Mouse (Mus musculus) hindbrain, embryonic 13.5 days (tissue): ENCODE measurements at regions not wholly inside any gene's neighbourhood (a gene's known extent, or its start where the extent isn't known, plus 50 kb on each side); places are given as distances from the start of the nearest gene placed in this dataset.

Experiments
- ATAC-seq: fragments of 200-750 bp; cut with Nextera tagmentation; 2 replicates; pipeline ENCODE4 v1.8.0; 2017; ENCODE audit warnings: moderate TSS enrichment; ENCODE audit not compliant: low FRiP score
- H3K27ac ChIP-seq: fragments of 300-500 bp; sonication (generic); 2 replicates; pipeline ENCODE4 v1.5.1; 2015; ENCODE audit warnings: inconsistent platforms, mild to moderate bottlenecking, moderate library complexity
- H3K27me3 ChIP-seq: fragments of 300-500 bp; sonication (generic); 2 replicates; pipeline ENCODE4 v1.6.1; 2015; ENCODE audit warnings: mild to moderate bottlenecking, inconsistent platforms
- H3K36me3 ChIP-seq: fragments of 300-500 bp; sonication (generic); 2 replicates; pipeline ENCODE4 v1.6.1; 2015; ENCODE audit warnings: mild to moderate bottlenecking, inconsistent platforms
- H3K4me1 ChIP-seq: fragments of 300-500 bp; sonication (generic); replicated peaks from 2 replicates; pipeline ENCODE4 v1.6.1; 2015; ENCODE audit warnings: inconsistent platforms
- H3K4me2 ChIP-seq: fragments of 300-500 bp; sonication (generic); 2 replicates; pipeline ENCODE4 v1.6.1; 2015; ENCODE audit warnings: inconsistent platforms, mild to moderate bottlenecking, moderate library complexity
- H3K4me3 ChIP-seq: fragments of 300-500 bp; sonication (generic); 2 replicates; pipeline ENCODE4 v1.5.1; 2015; ENCODE audit warnings: mild to moderate bottlenecking, inconsistent platforms
- H3K9ac ChIP-seq: fragments of 300-500 bp; sonication (generic); 2 replicates; pipeline ENCODE4 v1.6.1; 2015; ENCODE audit warnings: mild to moderate bottlenecking, inconsistent platforms
- H3K9me3 ChIP-seq: fragments of 300-500 bp; sonication (generic); 2 replicates; pipeline ENCODE4 v1.6.1; 2016; ENCODE audit warnings: inconsistent platforms
- WGBS: fragments of 180-500 bp; shearing (Covaris S2); methylation state at CpG from one replicate; pipeline ENCODE4 v1.1.7; 2015; 5-methylcytosine and 5-hydroxymethylcytosine counted together

DNA sequence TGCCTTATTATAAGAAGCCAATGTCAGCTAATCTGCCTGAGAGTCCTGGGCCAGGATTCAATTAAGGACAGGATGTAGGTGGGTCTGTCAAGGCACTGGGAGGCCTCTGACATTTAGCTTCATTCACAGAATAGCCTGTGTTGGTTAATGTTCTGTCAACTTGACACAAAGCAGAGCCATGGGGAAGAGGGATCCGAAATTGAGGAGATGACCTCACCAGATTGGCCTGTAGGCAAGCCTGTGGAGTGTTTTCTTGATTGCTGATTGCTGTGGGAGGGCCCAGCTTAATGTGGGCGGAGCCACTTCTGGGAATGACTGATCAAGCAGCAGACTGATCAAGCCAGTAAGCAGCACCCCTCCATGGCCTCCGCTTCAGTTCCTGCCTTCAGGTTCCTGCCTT, 548.5 kb downstream of the Dok5 start:
- peaks cover 10% of the 10 kb centered on the region; the same call in 1 of the 2 replicates for H3K9me3 ChIP-seq
- H3K27me3 ChIP-seq = no peaks in the 10 kb centered on the region
- no peak overlapping the region for H3K4me3 ChIP-seq
- H3K9ac ChIP-seq = no peak overlapping the region
- H3K27ac ChIP-seq = no peak overlapping the region
- no peak for ATAC-seq
- H3K36me3 ChIP-seq = no peaks in the 10 kb centered on the region
- no peak overlapping the region for H3K4me2 ChIP-seq
- WGBS = 82% methylated on average over 3 of the region's 3 CpGs
- H3K4me1 ChIP-seq = no peaks in the 10 kb centered on the region

DNA sequence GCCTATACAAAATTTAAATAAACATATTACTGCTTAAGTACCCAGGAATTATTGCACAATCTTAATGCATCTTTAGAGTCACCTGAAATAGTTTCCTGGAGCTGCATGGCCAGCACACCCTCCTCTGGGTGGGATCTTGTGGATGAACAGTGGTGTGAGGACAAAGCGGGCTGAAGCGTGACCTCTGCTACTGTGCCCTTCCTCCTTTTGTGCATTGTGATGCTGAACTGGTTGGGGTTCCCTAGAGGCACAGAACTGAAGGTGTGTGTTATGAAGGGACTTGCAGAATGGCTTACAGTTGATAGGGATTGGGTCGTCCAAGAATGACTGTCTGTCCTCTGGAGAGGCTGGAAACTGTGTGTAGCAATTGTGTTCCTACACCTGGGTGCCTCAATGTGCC, 547.7 kb downstream of the Dok5 start:
- no peaks in the 10 kb centered on the region for H3K36me3 ChIP-seq
- 81% methylated on average over 3 of the region's 3 CpGs for whole genome bisulfite sequencing
- ATAC-seq = no peak
- H3K4me3 ChIP-seq = no peak overlapping the region
- no peak overlapping the region for H3K4me2 ChIP-seq
- H3K9me3 ChIP-seq = peaks cover 10% of the 10 kb centered on the region; the same call in 1 of the 2 replicates
- H3K27me3 ChIP-seq = no peaks in the 10 kb centered on the region
- no peaks in the 10 kb centered on the region for H3K4me1 ChIP-seq
- H3K27ac ChIP-seq = no peak overlapping the region
- H3K9ac ChIP-seq = no peak overlapping the region

DNA sequence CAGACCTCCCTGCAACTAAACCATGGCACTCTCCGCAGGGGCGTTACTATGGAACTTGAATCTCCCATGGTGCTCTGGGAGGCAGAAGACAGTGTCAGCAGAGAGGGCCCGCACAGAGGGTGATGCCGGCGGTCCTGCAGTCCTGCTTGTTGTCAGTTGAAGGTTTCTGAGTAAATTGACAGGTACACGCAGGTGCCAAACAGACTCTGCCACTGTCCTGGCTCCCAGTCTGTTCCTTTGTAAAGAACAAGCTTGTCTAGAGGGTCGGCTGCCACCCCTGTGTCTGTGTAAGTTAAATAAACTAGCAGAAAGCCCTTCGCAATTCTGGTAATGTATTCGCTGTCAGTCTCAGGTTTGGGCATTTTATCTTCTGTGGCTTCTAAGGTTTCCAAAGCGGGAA, 521.6 kb downstream of the Dok5 start:
- H3K27ac ChIP-seq = no peak overlapping the region
- H3K9me3 ChIP-seq = no peaks in the 10 kb centered on the region
- 59% methylated on average over 10 of the region's 10 CpGs for WGBS
- H3K27me3 ChIP-seq = no peaks in the 10 kb centered on the region
- H3K36me3 ChIP-seq = no peaks in the 10 kb centered on the region
- peaks cover 4% of the 10 kb centered on the region; the same call in 1 of the 2 replicates for H3K4me1 ChIP-seq
- ATAC-seq = no peak
- no peak overlapping the region for H3K4me2 ChIP-seq
- no peak overlapping the region for H3K4me3 ChIP-seq
- H3K9ac ChIP-seq = no peak overlapping the region

DNA sequence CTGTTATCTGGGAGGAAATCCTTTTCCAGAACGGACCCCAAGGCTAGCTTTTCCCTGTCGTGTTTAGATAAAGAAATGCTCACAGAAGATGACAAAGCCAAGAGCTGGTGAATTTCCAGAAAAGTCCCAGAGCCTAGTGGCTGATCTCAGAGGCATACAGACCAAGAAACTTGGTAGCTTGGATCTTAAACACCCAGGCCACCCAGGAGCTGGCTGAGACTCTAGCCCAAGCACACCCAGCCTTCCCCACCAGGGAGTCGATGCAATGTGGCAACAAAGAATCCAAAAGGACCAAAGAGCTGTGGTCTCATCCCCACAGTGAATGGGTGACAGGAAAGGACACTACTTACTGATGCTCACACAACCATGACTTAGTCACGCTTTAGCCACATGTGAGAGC, 513.8 kb downstream of the Dok5 start:
- no peak overlapping the region for H3K4me2 ChIP-seq
- no peak overlapping the region for H3K9ac ChIP-seq
- 84% methylated on average over 4 of the region's 4 CpGs for WGBS
- no peak for ATAC-seq
- no peaks in the 10 kb centered on the region for H3K4me1 ChIP-seq
- no peak overlapping the region for H3K27ac ChIP-seq
- no peak overlapping the region for H3K4me3 ChIP-seq
- H3K27me3 ChIP-seq = no peaks in the 10 kb centered on the region
- no peaks in the 10 kb centered on the region for H3K9me3 ChIP-seq
- H3K36me3 ChIP-seq = no peaks in the 10 kb centered on the region

DNA sequence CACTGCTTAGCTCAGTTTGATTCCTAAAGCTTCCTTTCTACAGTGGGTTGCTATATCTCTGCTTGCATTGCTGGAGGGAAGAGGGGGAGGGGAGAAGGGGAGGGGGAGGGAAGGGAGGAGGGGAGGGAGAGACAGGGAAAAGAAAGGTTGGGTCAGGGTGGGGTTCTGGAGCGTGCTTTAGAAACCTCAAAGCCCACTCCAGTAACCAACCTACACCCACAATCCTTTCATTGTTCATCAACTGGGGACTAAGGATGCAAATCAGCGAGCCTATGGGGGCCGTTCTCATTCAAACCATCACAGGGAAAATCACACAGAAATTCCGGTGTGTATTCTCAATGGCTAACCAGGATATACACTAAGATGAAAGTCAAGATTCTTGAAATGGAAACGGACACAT, 510.7 kb downstream of the Dok5 start:
- 80% methylated on average over 5 of the region's 5 CpGs for WGBS
- no peak for ATAC-seq
- Histone ChIP-seq H3K4me2 (no peak overlapping the region), H3K27me3 (no peaks in the 10 kb centered on the region), H3K4me3 (no peak overlapping the region), H3K36me3 (no peaks in the 10 kb centered on the region), H3K9me3 (no peaks in the 10 kb centered on the region), H3K27ac (no peak overlapping the region), H3K9ac (no peak overlapping the region), H3K4me1 (no peaks in the 10 kb centered on the region; the same call in 1 of the 2 replicates)

DNA sequence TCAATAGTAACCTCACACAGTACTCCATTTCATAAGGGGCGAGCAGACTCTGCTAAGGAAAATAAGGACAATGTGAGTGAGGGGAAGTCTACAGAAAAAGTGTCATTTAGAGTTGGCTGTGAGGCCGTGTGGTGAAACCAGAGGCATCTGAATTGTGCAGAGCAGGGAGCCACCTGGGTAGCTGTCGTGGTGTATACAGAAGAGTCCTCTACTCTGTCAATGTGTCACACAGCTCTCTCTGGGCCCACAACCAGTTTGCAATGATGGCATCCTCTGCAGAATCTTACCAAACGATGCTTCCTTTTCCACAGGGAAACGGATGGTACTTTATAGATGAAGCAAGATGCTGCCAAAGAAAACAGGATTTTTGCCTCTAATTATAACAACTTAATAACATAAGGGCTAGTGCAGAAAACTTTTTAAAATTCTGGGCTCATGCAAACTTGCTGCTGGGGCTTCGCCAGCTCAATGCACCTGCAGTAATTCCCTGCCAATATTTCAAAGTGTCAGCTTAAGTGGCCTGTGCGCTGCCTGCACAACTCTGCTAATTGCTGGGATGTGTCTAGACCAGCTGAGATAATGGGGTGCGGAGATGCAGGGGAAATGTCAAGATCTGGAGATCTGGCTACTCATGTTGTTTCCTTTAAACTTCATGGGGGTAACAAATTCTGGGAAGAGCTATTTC, 505.8 kb downstream of the Dok5 start:
- Histone ChIP-seq H3K9me3 (no peaks in the 10 kb centered on the region), H3K4me1 (no peaks in the 10 kb centered on the region; the same call in 1 of the 2 replicates), H3K27me3 (no peaks in the 10 kb centered on the region), H3K4me2 (no peak overlapping the region), H3K36me3 (no peaks in the 10 kb centered on the region), H3K9ac (no peak overlapping the region), H3K4me3 (no peak overlapping the region), H3K27ac (no peak overlapping the region)
- WGBS = 65% methylated on average over 8 of the region's 8 CpGs
- ATAC-seq = no peak

DNA sequence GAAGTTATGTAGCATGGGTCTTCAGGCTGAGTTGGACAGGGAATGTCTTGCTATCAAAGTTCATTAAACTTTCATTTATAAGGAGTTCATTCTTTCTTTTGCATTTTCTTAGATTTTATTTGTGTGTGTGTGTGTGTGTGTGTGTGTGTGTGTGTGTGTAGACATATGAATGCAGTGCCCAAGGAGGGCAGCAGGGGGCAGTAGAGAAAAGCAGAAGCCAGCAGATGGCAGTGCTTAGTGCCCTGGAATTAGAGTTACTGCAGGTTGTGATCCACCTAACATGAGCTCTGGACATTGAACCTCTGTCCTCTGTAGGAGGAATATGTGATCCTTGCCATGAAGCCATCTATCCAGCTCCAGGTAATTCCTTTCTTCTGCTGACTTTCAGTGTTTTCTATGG, 501.2 kb downstream of the Dok5 start:
- H3K9me3 ChIP-seq = no peaks in the 10 kb centered on the region
- H3K4me2 ChIP-seq = no peak overlapping the region
- ATAC-seq = no peak
- H3K9ac ChIP-seq = no peak overlapping the region
- H3K27ac ChIP-seq = no peak overlapping the region
- H3K4me1 ChIP-seq = no peaks in the 10 kb centered on the region; the same call in 1 of the 2 replicates
- no peak overlapping the region for H3K4me3 ChIP-seq
- no peaks in the 10 kb centered on the region for H3K36me3 ChIP-seq
- no peaks in the 10 kb centered on the region for H3K27me3 ChIP-seq

DNA sequence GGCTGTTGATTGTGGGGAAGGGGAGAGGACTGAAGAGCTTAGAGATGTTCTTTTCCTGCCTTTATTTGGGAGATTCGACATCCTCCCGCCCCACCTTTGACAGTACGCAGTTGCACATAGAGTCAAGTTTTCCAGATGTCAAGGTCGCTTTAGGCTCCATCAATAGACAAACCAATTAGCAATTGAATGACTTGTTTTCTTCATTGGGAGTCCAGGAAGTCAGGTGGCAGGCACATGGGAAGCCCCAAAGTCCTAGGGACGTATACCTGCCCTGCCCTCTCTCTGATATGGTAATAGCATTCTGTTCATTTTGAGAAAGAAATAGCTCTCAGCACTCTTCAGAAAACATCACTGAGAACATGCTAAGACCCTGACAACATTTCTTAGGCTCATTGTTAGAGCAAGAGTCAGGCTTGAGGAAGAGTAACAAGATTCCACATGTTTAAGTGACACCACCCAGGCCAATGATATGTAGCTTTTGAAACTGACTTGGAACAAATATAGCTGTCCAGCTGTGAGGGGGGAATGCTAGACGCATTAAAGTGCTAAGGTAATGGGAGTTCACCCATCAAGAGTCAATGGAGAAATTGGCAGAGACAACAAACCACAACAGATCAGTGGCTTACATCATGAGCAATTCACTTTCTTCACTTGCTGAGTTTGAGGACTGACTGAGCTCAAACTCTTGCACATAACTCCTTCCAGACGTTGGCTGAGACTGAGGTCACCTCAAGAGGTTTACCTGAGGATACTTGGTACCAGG, 499.9 kb downstream of the Dok5 start:
- WGBS = 85% methylated on average over 7 of the region's 7 CpGs
- H3K9me3 ChIP-seq = no peaks in the 10 kb centered on the region

DNA sequence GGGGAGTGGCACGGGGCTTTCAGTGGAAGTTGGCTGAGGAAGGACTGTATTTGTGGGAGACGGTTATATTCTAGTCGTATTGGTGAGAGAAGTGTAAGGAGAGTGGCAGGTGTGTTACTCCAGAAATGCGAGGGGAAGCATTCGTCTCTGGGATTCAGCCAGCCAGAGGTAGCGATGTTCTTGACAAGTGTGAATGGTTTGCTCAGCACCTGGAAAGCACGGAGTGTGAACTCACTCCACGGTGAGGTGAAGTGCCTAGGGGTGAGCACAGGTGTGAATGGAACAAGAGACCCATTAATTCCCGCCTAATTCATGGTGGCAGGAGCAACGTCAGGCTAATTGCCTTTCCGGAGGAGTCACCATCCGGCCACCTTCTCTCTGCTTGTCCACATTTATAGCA, 498.9 kb downstream of the Dok5 start:
- no peaks in the 10 kb centered on the region for H3K9me3 ChIP-seq
- no peak for ATAC-seq
- WGBS = 84% methylated on average over 12 of the region's 12 CpGs
- no peaks in the 10 kb centered on the region for H3K4me1 ChIP-seq
- H3K4me3 ChIP-seq = no peak overlapping the region
- no peak overlapping the region for H3K27ac ChIP-seq
- H3K27me3 ChIP-seq = no peaks in the 10 kb centered on the region
- H3K9ac ChIP-seq = no peak overlapping the region
- no peak overlapping the region for H3K4me2 ChIP-seq
- H3K36me3 ChIP-seq = no peaks in the 10 kb centered on the region

More for the DNA sequence above, 499.9 kb downstream of the Dok5 start:
- Histone ChIP-seq H3K4me2 (no peak overlapping the region), H3K4me3 (no peak overlapping the region), H3K4me1 (no peaks in the 10 kb centered on the region), H3K36me3 (no peaks in the 10 kb centered on the region), H3K9ac (no peak overlapping the region), H3K27ac (no peak overlapping the region), H3K27me3 (no peaks in the 10 kb centered on the region)
- no peak for ATAC-seq

DNA sequence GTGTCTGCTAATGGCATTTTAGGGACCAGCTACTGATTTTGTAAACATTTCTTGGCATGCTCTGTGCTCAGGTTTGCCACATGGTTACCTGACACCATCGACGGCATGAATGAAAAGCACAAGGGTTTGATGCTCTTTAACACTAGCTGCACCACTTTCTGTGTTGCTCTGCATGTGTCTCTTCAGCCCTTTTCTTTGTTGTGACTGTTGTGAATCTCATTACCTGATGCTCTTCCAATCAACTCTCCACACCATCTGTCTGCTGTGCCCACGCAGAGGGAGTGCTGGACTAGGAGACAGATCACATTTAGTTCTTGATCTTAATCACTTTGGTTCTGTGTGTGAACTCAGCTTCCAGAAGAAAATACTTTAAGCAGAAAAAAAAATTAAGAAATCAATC, 496.6 kb downstream of the Dok5 start:
- Histone ChIP-seq H3K4me2 (no peak overlapping the region), H3K27me3 (no peaks in the 10 kb centered on the region), H3K9ac (no peak overlapping the region), H3K9me3 (no peaks in the 10 kb centered on the region), H3K4me1 (no peaks in the 10 kb centered on the region), H3K36me3 (no peaks in the 10 kb centered on the region), H3K4me3 (no peak overlapping the region), H3K27ac (no peak overlapping the region)
- WGBS = 42% methylated on average over 3 of the region's 3 CpGs
- no peak for ATAC-seq

DNA sequence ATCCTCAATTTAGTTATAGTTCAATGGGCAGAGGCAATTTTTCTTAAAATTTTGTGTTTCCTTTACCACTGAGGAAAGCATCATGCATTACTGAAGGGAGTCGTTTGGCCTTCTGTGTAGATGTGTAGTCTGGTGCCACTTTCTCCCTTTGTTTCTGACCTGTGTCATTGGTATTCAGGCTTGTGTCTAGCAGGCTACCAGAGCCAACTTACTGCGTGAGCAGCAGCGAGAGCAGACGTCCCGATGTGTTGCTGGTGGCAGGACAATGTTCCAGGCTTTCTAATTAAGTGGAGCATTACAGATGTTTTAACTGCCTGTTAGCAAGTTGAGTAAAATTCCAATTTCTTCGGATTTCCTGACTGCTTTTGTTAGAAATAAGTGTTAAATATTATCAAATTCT, 482.2 kb downstream of the Dok5 start:
- Histone ChIP-seq H3K4me2 (no peak overlapping the region), H3K4me1 (no peaks in the 10 kb centered on the region), H3K9me3 (no peaks in the 10 kb centered on the region), H3K27ac (no peak overlapping the region), H3K27me3 (no peaks in the 10 kb centered on the region), H3K36me3 (no peaks in the 10 kb centered on the region), H3K4me3 (no peak overlapping the region), H3K9ac (no peak overlapping the region)
- no peak for ATAC-seq
- 59% methylated on average over 6 of the region's 6 CpGs for WGBS

DNA sequence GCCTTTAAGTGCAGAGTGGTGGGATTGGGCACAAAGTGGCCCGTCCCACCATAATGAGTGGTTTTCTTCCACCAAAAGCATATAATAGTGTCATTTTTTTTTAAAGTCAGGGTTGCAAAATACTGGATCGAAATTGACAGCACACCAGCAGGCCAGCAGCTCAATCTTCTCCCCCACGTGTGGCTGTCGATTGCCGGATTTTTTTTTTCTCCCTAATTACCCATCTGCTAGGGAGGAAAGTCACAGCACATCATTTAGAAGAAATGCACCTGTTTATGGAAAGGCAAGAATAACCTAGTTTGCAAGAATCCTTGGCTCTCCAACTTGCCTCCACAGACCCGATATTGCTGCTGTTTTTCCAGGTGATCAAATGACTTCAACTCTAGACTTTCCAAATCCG, 464.9 kb downstream of the Dok5 start:
- ATAC-seq = no peak
- Histone ChIP-seq H3K4me1 (no peaks in the 10 kb centered on the region), H3K36me3 (no peaks in the 10 kb centered on the region), H3K4me2 (no peak overlapping the region), H3K27ac (no peak overlapping the region), H3K4me3 (no peak overlapping the region), H3K9ac (no peak overlapping the region), H3K27me3 (no peaks in the 10 kb centered on the region), H3K9me3 (no peaks in the 10 kb centered on the region)
- 83% methylated on average over 7 of the region's 7 CpGs for WGBS

DNA sequence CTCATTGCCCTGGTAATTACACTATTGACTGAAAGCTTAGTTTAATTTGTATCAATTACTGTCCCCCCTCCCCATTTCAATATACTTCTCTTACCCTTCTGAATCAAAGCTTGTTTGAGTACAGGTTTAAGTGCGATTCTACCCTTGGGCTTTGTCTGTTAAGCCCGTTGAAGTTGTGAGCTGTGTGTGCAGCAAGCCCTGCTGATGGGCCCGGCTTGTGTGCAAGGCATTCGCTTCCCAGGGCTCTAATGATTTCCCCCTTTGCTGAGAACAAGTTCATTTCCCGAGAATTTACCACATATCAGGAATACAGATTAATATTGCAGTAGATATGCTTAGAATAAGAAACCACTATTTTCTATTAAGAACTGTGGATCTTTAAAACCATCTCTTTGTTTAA, 460.6 kb downstream of the Dok5 start:
- ATAC-seq = no peak
- no peaks in the 10 kb centered on the region for H3K9me3 ChIP-seq
- H3K27ac ChIP-seq = no peak overlapping the region
- no peak overlapping the region for H3K4me2 ChIP-seq
- no peaks in the 10 kb centered on the region for H3K4me1 ChIP-seq
- no peaks in the 10 kb centered on the region for H3K27me3 ChIP-seq
- no peak overlapping the region for H3K9ac ChIP-seq
- 81% methylated on average over 5 of the region's 5 CpGs for WGBS
- no peaks in the 10 kb centered on the region for H3K36me3 ChIP-seq
- no peak overlapping the region for H3K4me3 ChIP-seq
